Mouse (Mus musculus): Measurements from ENCODE around the gene Kif13a.

The Kif13a gene

GRCm38 (mm10) chr13:46883976-46884375 lies 45.7 kb downstream of the Kif13a start:
- DNase-seq (ENCODE audit: low read depth, low spot score) = no peak

DNA sequence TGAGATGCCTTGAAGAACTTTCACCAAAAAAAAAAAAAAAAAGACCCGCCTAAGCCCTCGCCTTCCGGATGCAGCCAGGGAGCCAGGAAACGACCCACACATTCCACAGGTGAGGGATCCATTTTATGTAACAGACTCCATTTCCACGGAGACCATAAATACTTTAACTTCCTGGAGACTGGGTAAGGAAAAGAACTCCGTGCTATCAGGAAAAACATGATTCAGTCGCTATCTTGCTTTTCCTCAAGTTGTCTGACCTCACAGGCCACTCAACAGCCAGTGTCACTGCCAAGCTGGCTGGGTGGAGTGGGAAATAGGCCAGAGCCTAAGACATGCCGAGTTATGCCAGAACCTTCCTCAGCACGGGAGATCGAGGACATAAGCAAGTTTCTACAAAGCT lies 46.3 kb downstream of the Kif13a start:
- DNase-seq (ENCODE audit: low read depth, low spot score) = no peak

GRCm38 (mm10) chr13:46880736-46881135 lies 48.9 kb downstream of the Kif13a start:
- peak; percentile 25 for DNase-seq (ENCODE audit: low read depth, low spot score)

DNA sequence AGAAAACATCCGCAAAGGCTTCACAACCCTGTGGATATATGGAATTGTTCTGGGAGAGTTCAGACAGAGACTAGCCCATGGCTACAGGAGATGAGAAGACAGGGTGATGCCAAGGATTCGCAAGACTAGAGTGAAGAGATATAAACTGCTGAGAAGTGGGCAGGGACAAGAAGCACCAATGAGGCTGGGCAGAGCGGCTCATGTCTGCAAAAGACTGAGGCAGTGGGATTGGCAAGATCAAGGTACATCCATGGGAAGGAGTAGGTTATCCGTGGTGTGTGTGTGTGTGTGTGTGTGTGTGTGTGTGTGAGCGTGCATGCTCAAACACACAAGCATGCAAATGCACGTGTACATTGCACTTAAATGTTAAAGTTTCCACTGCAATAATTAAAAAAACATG lies 49.4 kb downstream of the Kif13a start:
- no peak for DNase-seq (ENCODE audit: low read depth, low spot score)

DNA sequence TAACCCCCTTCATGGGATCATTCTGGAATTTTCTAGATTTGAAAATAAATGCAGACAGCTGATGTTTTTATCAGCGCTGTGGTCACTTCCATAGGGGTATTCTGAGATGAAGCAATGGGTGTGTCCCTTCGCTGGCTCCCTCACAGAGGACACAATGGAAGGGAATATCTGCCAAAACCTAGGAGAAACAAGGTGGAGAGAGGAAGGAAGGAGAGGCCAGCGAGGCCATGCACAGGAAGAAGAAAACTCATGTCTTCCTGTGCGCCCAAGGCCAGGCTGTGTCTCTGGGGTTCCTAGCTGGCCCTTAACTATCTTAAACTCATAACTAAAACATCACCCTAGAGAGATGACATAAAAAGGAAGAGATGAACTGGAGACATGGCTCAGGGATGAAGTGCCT lies 52.6 kb downstream of the Kif13a start:
- no peak for DNase-seq (ENCODE audit: low read depth, low spot score)

DNA sequence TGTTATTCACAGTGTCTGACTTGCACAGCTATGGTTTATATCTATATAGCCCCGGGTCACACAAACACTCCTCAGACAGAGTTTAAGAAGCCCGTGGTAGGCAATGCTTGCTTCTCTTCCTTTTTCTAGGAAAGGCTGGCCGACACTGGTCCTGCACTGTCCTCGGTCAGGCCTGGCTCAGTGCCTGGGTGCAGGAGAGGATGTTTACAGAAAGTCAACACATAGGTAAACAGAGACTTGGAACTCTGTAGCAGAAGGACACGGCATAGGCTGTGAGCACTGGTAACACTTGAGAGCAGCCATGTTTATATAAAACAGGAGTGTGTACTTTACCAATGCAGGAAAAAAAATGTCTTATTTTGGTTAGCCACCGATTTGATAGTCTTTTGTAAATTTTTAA lies 54.3 kb downstream of the Kif13a start:
- DNase-seq (ENCODE audit: low read depth, low spot score) = no peak

DNA sequence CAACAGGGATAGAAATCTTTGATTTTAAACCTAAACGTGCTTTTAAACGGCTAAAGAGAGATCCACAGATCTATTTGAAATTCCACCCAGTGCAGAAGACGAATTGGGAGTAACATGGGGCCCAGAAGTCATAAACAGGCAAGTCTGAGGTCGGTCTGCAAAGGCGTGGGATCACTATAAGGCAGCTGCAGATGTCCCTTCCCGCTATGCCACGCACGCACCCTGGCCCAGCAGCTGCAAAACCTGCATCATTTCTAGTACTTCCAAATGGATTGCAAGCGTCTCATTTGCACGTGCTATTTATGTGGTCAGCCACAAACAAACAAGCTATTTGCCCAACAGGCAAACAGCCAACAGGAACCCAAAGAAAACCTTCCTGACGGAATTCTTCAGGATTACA lies 56.9 kb downstream of the Kif13a start:
- no peak for DNase-seq (ENCODE audit: low read depth, low spot score)

DNA sequence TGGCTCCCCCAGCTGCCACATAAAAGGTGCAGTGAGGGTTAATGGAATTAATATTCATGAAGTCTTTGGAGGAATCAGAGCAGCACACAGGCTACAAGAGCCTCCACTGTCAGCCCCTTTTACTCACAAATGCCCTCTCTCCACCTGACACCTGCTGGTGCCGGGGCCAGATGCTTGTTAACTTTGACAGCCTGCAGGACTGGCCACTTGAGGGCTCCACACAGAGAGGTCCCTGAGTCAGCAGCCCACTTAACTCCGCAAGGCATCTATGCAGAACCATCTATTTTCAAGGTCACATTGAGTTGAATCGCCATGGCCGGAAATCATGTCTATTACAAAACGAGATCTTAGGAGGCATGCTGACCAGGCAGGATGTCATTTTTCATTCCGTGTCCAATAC lies 57.5 kb downstream of the Kif13a start:
- DNase-seq (ENCODE audit: low read depth, low spot score) = peak; percentile 13

DNA sequence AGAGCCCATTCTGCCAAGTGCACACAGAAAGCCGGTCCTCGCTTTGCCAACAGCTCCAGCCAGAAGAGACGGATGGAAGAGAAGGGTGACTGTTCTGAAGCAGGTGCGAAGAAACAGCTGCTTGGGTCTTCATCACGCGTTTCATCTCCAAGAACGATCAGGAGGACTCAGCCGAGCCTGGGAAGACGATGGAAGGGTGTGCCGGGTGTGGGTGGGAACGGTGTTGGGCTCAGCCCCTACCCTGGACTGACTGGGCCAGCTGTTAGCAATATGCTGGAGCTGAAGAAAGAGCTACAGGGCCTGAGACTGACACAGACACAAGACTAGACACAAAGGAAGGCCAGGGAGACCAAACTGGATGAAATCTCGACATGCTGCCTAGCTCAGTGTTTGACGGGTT lies 60.2 kb downstream of the Kif13a start:
- no peak for DNase-seq (ENCODE audit: low read depth, low spot score)

- no peak for DNase-seq (ENCODE audit: low read depth, low spot score)
Observed at GRCm38 (mm10) chr13:46863169-46863748, 66.4 kb downstream of the Kif13a start.

DNA sequence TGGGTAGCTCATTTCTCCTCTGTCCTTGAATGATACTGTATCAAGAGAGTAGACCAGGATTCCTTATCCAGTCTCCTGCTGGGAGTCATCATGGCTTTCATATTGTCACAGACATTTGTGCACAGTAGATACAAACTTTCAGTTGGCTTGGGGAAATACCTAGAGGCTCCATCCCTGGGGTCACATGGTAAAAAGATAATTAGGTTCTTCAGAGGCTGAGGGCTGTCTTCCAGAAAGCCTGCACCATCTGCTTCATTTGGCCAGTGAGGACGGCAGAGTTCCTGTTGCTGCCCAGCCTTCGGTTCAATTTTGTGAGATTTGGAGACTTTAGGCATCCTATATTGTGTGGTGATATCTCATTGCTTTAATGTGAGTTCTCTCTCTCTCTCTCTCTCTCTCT lies 69.8 kb downstream of the Kif13a start:
- DNase-seq (ENCODE audit: low read depth, low spot score) = no peak

DNA sequence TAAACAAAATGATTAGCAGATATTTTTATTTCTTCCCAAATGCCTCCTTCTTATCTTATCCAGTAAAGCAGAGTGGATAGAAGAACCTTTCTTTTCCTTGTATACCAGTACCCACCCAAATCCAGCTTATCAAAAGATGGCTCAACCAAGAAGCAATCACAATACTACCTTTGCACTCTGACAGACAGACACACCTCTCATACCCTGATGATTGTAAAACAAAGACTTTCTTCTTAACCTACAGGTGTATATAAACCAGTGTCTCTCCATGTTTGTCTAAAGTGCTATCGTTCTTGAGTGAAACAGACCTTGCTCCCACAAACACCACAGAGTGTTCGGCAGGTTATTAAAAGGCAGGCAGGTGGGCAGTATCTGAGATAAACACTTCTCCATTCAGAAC lies 70.5 kb downstream of the Kif13a start:
- no peak for DNase-seq (ENCODE audit: low read depth, low spot score)

DNA sequence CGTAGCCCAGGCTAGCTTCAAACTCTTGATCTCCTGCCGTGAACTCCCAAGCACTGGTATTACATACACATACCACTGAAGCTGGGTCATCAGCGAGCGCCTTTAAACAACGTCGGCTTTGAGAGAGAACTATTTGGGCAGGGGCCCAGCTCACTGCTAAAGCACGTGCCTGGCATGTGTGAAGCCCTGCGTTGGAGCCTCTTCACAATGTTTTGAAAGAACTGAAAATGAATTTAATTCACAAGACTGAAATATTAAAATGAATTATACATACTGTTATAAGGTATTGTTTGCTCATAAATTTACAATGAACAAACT lies 70.9 kb downstream of the Kif13a start:
- DNase-seq (ENCODE audit: low read depth, low spot score) = no peak

DNA sequence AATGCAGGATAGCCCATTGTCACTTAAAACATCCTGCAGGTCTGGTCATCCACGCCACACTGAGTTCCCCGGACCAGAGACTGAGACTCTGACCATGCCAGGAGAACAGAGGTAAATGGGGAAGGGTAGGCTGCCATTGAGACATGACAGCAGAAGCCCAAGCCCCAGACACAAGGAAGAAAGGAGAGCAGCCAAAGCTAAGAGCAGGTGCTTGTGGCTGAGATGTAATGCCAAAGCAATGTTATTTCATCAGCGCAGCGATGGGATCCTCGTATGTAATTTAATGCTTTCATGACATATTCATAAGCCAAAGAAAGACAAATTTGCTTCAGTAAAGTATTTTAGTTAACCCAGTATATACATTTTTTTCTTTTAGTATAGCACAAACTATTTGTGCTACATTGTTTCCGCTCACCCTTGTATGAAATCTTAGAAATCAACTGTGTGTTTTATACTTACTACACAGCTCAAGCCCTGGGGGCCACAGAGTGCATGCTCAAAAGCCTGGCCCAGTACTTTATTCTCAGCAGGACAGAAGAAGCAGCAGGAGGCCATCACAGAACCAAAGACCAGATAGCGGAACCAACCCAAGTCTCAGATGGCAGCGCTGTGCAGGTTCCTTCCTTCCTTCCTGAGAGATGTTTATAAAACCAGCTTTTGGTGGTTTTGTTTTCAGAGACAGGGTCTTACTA lies 71.4 kb downstream of the Kif13a start:
- DNase-seq (ENCODE audit: low read depth, low spot score) = no peak

- DNase-seq (ENCODE audit: low read depth, low spot score) = no peak
Observed at GRCm38 (mm10) chr13:46854456-46854855, 75.2 kb downstream of the Kif13a start.

DNA sequence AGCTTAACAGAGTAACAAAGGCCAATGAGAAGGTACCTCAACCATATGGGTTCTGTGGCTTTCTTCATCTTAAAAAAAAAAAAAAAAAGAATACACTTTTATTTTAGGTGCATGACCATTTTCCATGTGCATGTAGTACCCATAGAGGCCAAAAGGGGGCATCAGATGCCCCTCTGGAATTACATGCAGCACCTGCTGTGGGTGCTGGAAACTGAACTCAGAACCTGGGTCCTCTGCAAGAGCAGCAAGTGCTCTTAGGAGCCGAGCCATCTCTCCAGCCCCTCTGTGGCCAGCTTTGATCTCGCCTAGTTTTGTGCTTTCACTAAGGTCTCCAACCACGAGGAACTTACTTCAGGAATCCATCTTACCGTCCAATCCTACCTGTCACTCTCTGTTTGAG lies 77.2 kb downstream of the Kif13a start:
- DNase-seq (ENCODE audit: low read depth, low spot score) = no peak

GRCm38 (mm10) chr13:46845456-46845855 lies 84.2 kb downstream of the Kif13a start:
- DNase-seq (ENCODE audit: low read depth, low spot score) = no peak

DNA sequence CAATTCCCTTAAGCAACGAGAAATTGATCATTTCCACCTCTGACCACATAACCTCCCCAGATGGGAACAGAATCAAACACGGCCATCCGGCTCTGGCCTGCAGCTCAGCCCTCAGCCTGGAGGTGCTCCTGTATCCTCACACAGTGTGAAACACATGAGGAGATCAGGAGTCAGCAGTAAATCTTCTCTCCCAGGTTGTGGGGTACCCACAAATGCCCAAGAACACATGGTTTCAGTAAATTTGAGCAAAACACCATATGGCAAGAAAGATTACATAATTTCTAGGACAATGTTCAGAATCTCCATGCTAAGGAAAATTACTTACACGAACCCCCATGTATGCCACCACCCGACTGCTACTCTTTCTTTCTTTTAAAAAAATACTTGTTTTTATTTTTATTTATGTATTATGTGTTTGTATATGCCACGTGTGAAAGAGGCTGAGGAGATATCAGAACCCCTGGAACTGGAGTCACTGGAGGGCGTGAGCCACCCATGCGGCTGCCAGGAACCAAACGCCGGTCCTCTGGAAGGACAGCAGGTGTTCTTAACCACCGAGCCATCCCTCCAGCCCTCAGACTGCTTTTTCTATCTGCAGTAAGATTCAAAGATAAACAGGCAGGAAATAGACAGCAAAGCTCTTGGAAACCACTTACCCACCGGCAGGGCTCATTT lies 85.0 kb downstream of the Kif13a start:
- no peak for DNase-seq (ENCODE audit: low read depth, low spot score)

- DNase-seq (ENCODE audit: low read depth, low spot score) = no peak
Observed at GRCm38 (mm10) chr13:46843646-46844045, 86.0 kb downstream of the Kif13a start.

DNA sequence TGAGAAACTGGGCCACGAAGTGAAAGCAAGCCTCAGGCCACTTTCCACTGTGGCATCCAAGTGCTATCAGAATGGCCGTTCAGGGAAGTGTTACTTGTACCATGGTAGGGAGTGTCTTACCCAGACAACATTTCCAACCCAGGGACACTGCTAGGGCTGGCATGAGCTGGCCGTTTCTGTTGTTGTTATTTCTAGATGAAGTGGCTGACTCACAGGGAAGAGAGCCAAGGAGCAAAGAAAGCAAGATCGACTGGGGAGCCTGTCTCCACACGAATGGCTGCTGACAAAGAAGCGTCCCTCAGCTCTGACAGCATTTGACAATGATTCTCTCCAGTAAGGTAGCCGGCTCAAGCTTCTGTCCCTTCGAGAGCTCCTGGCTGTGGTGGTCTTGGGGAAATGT lies 87.5 kb downstream of the Kif13a start:
- no peak for DNase-seq (ENCODE audit: low read depth, low spot score)

- DNase-seq (ENCODE audit: low read depth, low spot score) = no peak
Observed at GRCm38 (mm10) chr13:46841668-46842067, 88.0 kb downstream of the Kif13a start.

- DNase-seq (ENCODE audit: low read depth, low spot score) = no peak
Observed at GRCm38 (mm10) chr13:46840676-46841075, 89.0 kb downstream of the Kif13a start.

DNA sequence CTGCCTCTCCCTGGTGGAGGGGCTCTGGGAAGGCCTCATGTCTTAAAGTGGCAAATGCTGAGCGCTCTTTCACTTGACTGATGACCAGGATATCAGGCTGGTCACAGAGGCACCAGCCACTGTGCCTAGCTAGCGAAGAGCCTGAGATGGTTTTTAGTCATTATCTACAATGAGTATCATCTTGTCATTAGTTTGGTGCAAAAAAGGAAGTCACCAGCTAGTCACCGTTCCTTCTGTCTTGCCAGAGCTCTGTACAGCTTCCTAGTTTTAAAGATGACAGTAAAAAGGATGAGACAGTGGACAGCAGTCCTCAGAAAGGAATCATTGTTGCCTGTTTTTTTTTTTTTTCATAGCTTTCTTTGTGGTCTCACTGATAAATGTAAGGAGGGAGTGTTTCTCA lies 90.4 kb downstream of the Kif13a start:
- no peak for DNase-seq (ENCODE audit: low read depth, low spot score)

All from retina, postnatal 7 days (tissue).